Mouse (Mus musculus) midbrain, embryonic 10.5 days (tissue): ENCODE results near the gene Rogdi. TPM values are rescaled to one million over a fixed set of nuclear protein-coding genes. Genes with fewer than 3 reads are reported as not detected.

ENCODE experiments used
- DNase-seq: peaks from one replicate; pipeline ENCODE4 v3.0.0-alpha.2; 2017; ENCODE audit warnings: low spot score
- H3K27ac ChIP-seq: fragments of 300-500 bp; sonication (generic); replicated peaks from 2 replicates; pipeline ENCODE4 v1.5.1; 2016; ENCODE audit warnings: mild to moderate bottlenecking
- H3K27me3 ChIP-seq: fragments of 300-500 bp; sonication (generic); 2 replicates; pipeline ENCODE4 v1.6.1; 2016; ENCODE audit warnings: low read depth, mild to moderate bottlenecking; ENCODE audit not compliant: poor library complexity, severe bottlenecking
- H3K36me3 ChIP-seq: fragments of 300-500 bp; sonication (generic); 2 replicates; pipeline ENCODE4 v1.6.1; 2016; ENCODE audit warnings: mild to moderate bottlenecking, moderate library complexity
- H3K4me1 ChIP-seq: fragments of 300-500 bp; sonication (generic); 2 replicates; pipeline ENCODE4 v1.6.1; 2016
- H3K4me3 ChIP-seq: fragments of 300-500 bp; sonication (generic); 2 replicates; pipeline ENCODE4 v1.5.1; 2016; ENCODE audit warnings: mild to moderate bottlenecking, moderate library complexity
- H3K9me3 ChIP-seq: fragments of 300-500 bp; sonication (generic); replicated peaks from 2 replicates; pipeline ENCODE4 v1.6.1; 2016; ENCODE audit warnings: mild to moderate bottlenecking
- WGBS: fragments of 180-500 bp; shearing (Covaris S2); methylation state at CpG from one replicate; pipeline ENCODE4 v1.1.7; 2016; 5-methylcytosine and 5-hydroxymethylcytosine counted together
- polyA plus RNA-seq: library from polyadenylated mRNA; unstranded; fragments of >200 nt; fragmentation: Nextera tagmentation; extraction: Ambion mirVana; gene quantifications from 2 replicates; pipeline ENCODE4 v1.2.1, GENCODE M21; 2016

Gene Rogdi
- polyA plus RNA-seq, 1 experiment from 2014 or later: 68.9 TPM

DNA sequence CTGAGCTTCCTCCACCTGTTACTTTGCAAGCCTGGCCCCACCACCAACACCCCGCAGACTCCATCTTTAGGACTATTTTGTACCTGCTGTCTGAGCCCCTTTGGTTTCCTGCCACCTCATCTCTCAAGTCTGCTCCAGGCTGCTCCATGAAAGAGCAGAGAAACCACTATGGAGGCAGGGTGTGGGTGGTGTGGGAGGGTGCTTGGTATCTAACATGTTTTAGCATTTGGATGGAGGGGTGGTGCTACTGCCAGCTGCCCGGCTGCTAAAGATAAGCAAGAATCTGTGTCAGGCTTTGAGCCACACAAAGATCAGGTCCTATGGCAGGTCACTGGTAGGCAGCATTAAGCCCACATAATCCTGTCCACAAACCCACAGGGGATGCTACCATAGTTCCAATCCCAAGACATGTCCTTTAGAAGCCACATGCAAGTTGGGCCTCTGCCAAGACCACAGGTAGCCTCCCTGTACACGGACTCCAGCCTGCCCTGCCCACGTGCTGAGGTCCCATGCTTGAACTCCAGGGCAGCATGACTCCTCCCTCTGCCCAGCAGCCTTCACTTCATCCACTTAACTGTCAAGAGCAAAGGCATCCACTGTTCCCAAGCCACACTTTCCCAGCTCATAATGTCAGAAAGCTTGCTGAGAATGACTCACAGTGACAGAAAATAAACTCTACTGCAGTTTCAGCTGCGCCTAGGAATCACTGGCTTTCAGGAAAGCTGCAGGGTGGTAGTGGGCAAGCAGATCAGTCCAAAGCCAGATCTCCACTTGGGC is 34.9 kb downstream of the Rogdi start:
- Histone ChIP-seq H3K9me3 (no peaks in the 10 kb centered on the region), H3K27ac (no peak overlapping the region), H3K27me3 (no peaks in the 10 kb centered on the region), H3K4me1 (no peaks in the 10 kb centered on the region), H3K36me3 (no peaks in the 10 kb centered on the region), H3K4me3 (no peak overlapping the region)
- WGBS: 69% methylated on average over 5 of the region's 5 CpGs
- no peak for DNase-seq

- Histone ChIP-seq H3K36me3 (no peaks in the 10 kb centered on the region; the same call in 1 of the 2 replicates), H3K4me3 (no peak overlapping the region), H3K9me3 (no peaks in the 10 kb centered on the region), H3K27ac (no peak overlapping the region), H3K27me3 (no peaks in the 10 kb centered on the region), H3K4me1 (no peaks in the 10 kb centered on the region)
- DNase-seq: no peak
- WGBS: 81% methylated on average over 2 of the region's 2 CpGs
These were observed 37.2 kb downstream of the Rogdi start for GRCm38 (mm10) chr16:4976180-4976579.

- Histone ChIP-seq H3K4me3 (no peak overlapping the region), H3K9me3 (no peaks in the 10 kb centered on the region), H3K27ac (no peak overlapping the region), H3K27me3 (no peaks in the 10 kb centered on the region), H3K4me1 (no peaks in the 10 kb centered on the region), H3K36me3 (peaks cover under 1% of the 10 kb centered on the region; the same call in 1 of the 2 replicates)
- DNase-seq: no peak
- 84% methylated on average over 5 of the region's 5 CpGs for WGBS
These were observed 38.8 kb downstream of the Rogdi start for GRCm38 (mm10) chr16:4974521-4974920.

DNA sequence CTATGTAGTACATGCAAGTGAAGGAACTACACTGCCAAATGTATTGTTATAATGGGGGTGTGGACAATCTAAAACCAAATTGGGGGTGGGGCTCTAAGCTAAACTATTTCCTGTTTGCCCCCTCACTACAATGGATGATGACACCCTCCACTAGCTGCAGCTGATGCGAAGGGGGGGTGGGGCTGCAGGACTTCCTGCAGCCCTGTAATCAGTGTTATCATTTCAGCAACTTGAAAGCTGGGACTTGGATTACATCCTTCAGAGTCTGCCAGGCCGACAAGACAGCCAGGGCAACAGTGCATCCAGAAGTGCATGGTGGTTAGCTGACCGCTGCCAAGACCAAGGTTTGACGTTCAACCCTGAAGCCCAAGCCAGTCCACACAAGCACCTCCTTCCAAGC is 41.7 kb downstream of the Rogdi start:
- WGBS: 90% methylated on average over 4 of the region's 4 CpGs
- no peaks in the 10 kb centered on the region for H3K4me1 ChIP-seq
- H3K27ac ChIP-seq: no peak overlapping the region
- H3K27me3 ChIP-seq: no peaks in the 10 kb centered on the region
- DNase-seq: no peak
- no peak overlapping the region for H3K4me3 ChIP-seq
- H3K36me3 ChIP-seq: peaks cover 9% of the 10 kb centered on the region
- no peaks in the 10 kb centered on the region for H3K9me3 ChIP-seq

- DNase-seq: no peak
- 90% methylated on average over 5 of the region's 5 CpGs for WGBS
- H3K27me3 ChIP-seq: no peaks in the 10 kb centered on the region
- H3K4me3 ChIP-seq: no peak overlapping the region
- no peak overlapping the region for H3K27ac ChIP-seq
- peaks cover 10% of the 10 kb centered on the region for H3K4me1 ChIP-seq
- H3K36me3 ChIP-seq: peaks cover 9% of the 10 kb centered on the region
- no peaks in the 10 kb centered on the region for H3K9me3 ChIP-seq
These were observed 44.1 kb downstream of the Rogdi start for GRCm38 (mm10) chr16:4969055-4969843.

GRCm38 (mm10) chr16:4968426-4968825 is 44.9 kb downstream of the Rogdi start:
- WGBS: 79% methylated on average over 3 of the region's 3 CpGs
- H3K4me3 ChIP-seq: no peak overlapping the region
- no peak for DNase-seq
- H3K9me3 ChIP-seq: no peaks in the 10 kb centered on the region
- peaks cover 9% of the 10 kb centered on the region for H3K36me3 ChIP-seq
- H3K27ac ChIP-seq: no peak overlapping the region
- H3K4me1 ChIP-seq: peaks cover 12% of the 10 kb centered on the region
- no peaks in the 10 kb centered on the region for H3K27me3 ChIP-seq

DNA sequence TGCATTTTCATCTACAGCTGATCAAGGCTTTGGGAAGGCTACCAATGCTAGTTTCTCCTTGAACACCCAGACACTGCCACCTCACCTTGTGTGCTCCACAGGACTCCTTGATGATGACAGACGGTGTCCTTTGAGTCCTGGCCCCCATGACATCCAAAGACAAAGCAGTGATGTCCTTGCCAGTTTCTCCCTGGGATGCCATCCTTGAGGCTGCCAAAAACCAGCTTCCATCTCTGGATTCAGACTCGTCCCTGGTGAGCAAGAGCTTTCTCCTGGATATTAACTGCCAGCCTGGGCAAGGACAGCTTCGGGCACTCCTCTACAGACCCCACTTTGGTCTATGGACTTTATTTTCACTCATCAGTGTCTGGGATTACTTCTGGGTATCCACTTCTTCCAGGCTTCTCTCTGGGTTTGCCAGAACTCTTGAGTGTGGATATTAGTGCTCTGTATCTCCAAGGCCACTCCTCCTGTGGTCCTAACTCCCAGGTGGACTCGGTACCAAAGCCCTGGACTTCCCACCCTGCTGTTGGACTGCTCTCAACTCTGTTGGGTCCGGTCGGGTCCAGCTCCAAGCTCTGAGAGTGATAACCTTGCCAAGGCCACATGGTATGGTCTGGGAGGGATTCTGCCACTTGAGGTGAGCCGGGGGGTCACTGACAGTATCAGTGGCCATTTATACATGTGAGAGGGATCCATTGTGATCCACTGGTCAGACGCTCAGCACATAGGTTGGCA is 47.8 kb downstream of the Rogdi start:
- Histone ChIP-seq H3K4me1 (peaks cover 24% of the 10 kb centered on the region), H3K27ac (no peak overlapping the region), H3K36me3 (peaks cover 10% of the 10 kb centered on the region; the same call in 1 of the 2 replicates), H3K9me3 (no peaks in the 10 kb centered on the region), H3K27me3 (no peaks in the 10 kb centered on the region), H3K4me3 (peak overlapping the region; percentile 98)
- DNase-seq: no peak
- WGBS: 91% methylated on average over 8 of the region's 8 CpGs

GRCm38 (mm10) chr16:4964731-4965391 is 48.5 kb downstream of the Rogdi start:
- DNase-seq: no peak

GRCm38 (mm10) chr16:4963797-4964709 is 49.3 kb downstream of the Rogdi start, which contains the start of gene Anks3:
Anks3 (minus strand) TSS chr16:4964205.
- Histone ChIP-seq H3K4me3 (peak within 1 kb of the TSS; percentile 98), H3K27me3 (no peaks in the 10 kb centered on the region), H3K4me1 (peaks cover 24% of the 10 kb centered on the region), H3K36me3 (peaks cover 20% of the 10 kb centered on the region), H3K9me3 (no peaks in the 10 kb centered on the region), H3K27ac (peak within 1 kb of the TSS; percentile 90)
- under 1% methylated on average over 76 of the region's 76 CpGs for WGBS
- DNase-seq: peak; percentile 96

More at GRCm38 (mm10) chr16:4964731-4965391, 48.5 kb downstream of the Rogdi start:
- peak overlapping the region; percentile 98 for H3K4me3 ChIP-seq
- H3K36me3 ChIP-seq: peaks cover 17% of the 10 kb centered on the region
- H3K9me3 ChIP-seq: no peaks in the 10 kb centered on the region
- peaks cover 24% of the 10 kb centered on the region for H3K4me1 ChIP-seq
- H3K27me3 ChIP-seq: no peaks in the 10 kb centered on the region
- 23% methylated on average over 13 of the region's 13 CpGs for WGBS
- H3K27ac ChIP-seq: peak overlapping the region; percentile 90

- no peaks in the 10 kb centered on the region for H3K27me3 ChIP-seq
- peak overlapping the region; percentile 98 for H3K4me3 ChIP-seq
- no peaks in the 10 kb centered on the region for H3K9me3 ChIP-seq
- 37% methylated on average over 9 of the region's 9 CpGs for WGBS
- H3K27ac ChIP-seq: peak overlapping the region; percentile 90; the same call in 1 of the 2 replicates
- DNase-seq: no peak
- peaks cover 22% of the 10 kb centered on the region for H3K36me3 ChIP-seq
- peaks cover 24% of the 10 kb centered on the region for H3K4me1 ChIP-seq
These were observed 50.0 kb downstream of the Rogdi start for GRCm38 (mm10) chr16:4963346-4963745.

- Histone ChIP-seq H3K27ac (no peak overlapping the region), H3K36me3 (peaks cover 53% of the 10 kb centered on the region), H3K9me3 (no peaks in the 10 kb centered on the region), H3K4me1 (peaks cover 21% of the 10 kb centered on the region), H3K4me3 (no peak overlapping the region), H3K27me3 (no peaks in the 10 kb centered on the region)
- no peak for DNase-seq
- WGBS: 90% methylated on average over 8 of the region's 8 CpGs
These were observed 53.1 kb downstream of the Rogdi start for GRCm38 (mm10) chr16:4960260-4960659.
